Mouse (Mus musculus) splenic B cell, adult 2 months (primary cell): ENCODE results near the gene Acsf2.

ENCODE experiments used
- DNase-seq: peaks from one replicate; pipeline ENCODE4 v3.0.0-alpha.2; 2011; ENCODE audit warnings: low read depth, low spot score
- H3K27me3 ChIP-seq: 2 replicates; pipeline ENCODE4 v1.6.1; 2012; ENCODE audit warnings: mild to moderate bottlenecking, low read length, moderate library complexity, mixed read lengths; ENCODE audit not compliant: control insufficient read depth, poor library complexity, insufficient read depth, severe bottlenecking
- H3K36me3 ChIP-seq: 2 replicates; pipeline ENCODE4 v1.6.1; 2012; ENCODE audit warnings: mild to moderate bottlenecking, low read length, moderate library complexity, mixed read lengths; ENCODE audit not compliant: control insufficient read depth, poor library complexity, insufficient read depth, severe bottlenecking

Acsf2 gene

GRCm38 (mm10) chr11:94617646-94618045 lies 16.0 kb upstream of the Acsf2 start:
- Histone ChIP-seq H3K27me3 (no peaks in the 10 kb centered on the region), H3K36me3 (no peaks in the 10 kb centered on the region)
- no peak for DNase-seq

- Histone ChIP-seq H3K36me3 (no peaks in the 10 kb centered on the region), H3K27me3 (no peaks in the 10 kb centered on the region)
- DNase-seq: no peak
Observed at GRCm38 (mm10) chr11:94615494-94615893, 13.8 kb upstream of the Acsf2 start.

- no peaks in the 10 kb centered on the region for H3K27me3 ChIP-seq
- H3K36me3 ChIP-seq: no peaks in the 10 kb centered on the region
- DNase-seq: no peak
Observed at GRCm38 (mm10) chr11:94614603-94615002, 12.9 kb upstream of the Acsf2 start.

- Histone ChIP-seq H3K27me3 (no peaks in the 10 kb centered on the region; the same call in 1 of the 2 replicates), H3K36me3 (no peaks in the 10 kb centered on the region)
- peak; percentile 55 for DNase-seq
Observed at GRCm38 (mm10) chr11:94610744-94611740, 9.4 kb upstream of the Acsf2 start.

GRCm38 (mm10) chr11:94602356-94602955 lies 785 bp upstream of the Acsf2 start:
- DNase-seq: no peak
- H3K36me3 ChIP-seq: no peaks in the 10 kb centered on the region

GRCm38 (mm10) chr11:94600447-94600846 lies 1.2 kb downstream of the Acsf2 start:
- DNase-seq: no peak
- no peaks in the 10 kb centered on the region for H3K27me3 ChIP-seq
- no peaks in the 10 kb centered on the region for H3K36me3 ChIP-seq

More at GRCm38 (mm10) chr11:94602356-94602955, 785 bp upstream of the Acsf2 start:
- no peaks in the 10 kb centered on the region; the same call in 1 of the 2 replicates for H3K27me3 ChIP-seq

GRCm38 (mm10) chr11:94598437-94599120 lies 3.1 kb downstream of the Acsf2 start:
- Histone ChIP-seq H3K27me3 (no peaks in the 10 kb centered on the region), H3K36me3 (no peaks in the 10 kb centered on the region)
- DNase-seq: no peak

- DNase-seq: no peak
- Histone ChIP-seq H3K27me3 (no peaks in the 10 kb centered on the region), H3K36me3 (no peaks in the 10 kb centered on the region)
Observed at GRCm38 (mm10) chr11:94597319-94597718, 4.4 kb downstream of the Acsf2 start.

- Histone ChIP-seq H3K36me3 (no peaks in the 10 kb centered on the region), H3K27me3 (no peaks in the 10 kb centered on the region)
- peak; percentile 82 for DNase-seq
Observed at GRCm38 (mm10) chr11:94596311-94596852, 5.3 kb downstream of the Acsf2 start.

- peak; percentile 47 for DNase-seq
- Histone ChIP-seq H3K36me3 (no peaks in the 10 kb centered on the region; the same call in 1 of the 2 replicates), H3K27me3 (no peaks in the 10 kb centered on the region)
Observed at GRCm38 (mm10) chr11:94587511-94587910, 14.2 kb downstream of the Acsf2 start.

- H3K36me3 ChIP-seq: no peaks in the 10 kb centered on the region; the same call in 1 of the 2 replicates
- DNase-seq: no peak
- no peaks in the 10 kb centered on the region for H3K27me3 ChIP-seq
Observed at GRCm38 (mm10) chr11:94585091-94585490, 16.6 kb downstream of the Acsf2 start.

GRCm38 (mm10) chr11:94580111-94580740 lies 21.4 kb downstream of the Acsf2 start:
- H3K36me3 ChIP-seq: no peaks in the 10 kb centered on the region
- H3K27me3 ChIP-seq: no peaks in the 10 kb centered on the region
- DNase-seq: no peak

GRCm38 (mm10) chr11:94576361-94576760 lies 25.3 kb downstream of the Acsf2 start:
- DNase-seq: no peak
- no peaks in the 10 kb centered on the region for H3K36me3 ChIP-seq

GRCm38 (mm10) chr11:94575036-94575435 lies 26.6 kb downstream of the Acsf2 start:
- Histone ChIP-seq H3K27me3 (no peaks in the 10 kb centered on the region), H3K36me3 (no peaks in the 10 kb centered on the region)
- DNase-seq: no peak

More at GRCm38 (mm10) chr11:94576361-94576760, 25.3 kb downstream of the Acsf2 start:
- H3K27me3 ChIP-seq: no peaks in the 10 kb centered on the region
